Mouse (Mus musculus) left cerebral cortex, postnatal 25 days (tissue): Measurements from ENCODE around the gene Dand5. TPM values are rescaled to one million over a fixed set of nuclear protein-coding genes. Genes with fewer than 3 reads are reported as not detected.
A peak's percentile ranks its signal among the peaks of the same experiment; 100 is the strongest.

Experiments used
- DNase-seq, 2 experiments: peaks; one replicate each; pipeline ENCODE4 v3.0.0; 2022; ENCODE audit warnings: low spot score in 2 of 2, mixed read lengths in 1 of 2
- intact Hi-C: fragments of 180-260 bp; cut with DNase I; formaldehyde crosslinking; loops from one replicate; pipeline ENCODE4 v1.15.1; 2025
- microRNA-seq, 2 experiments: library from miRNA; unstranded; fragments of <30 nt; microRNA quantifications; one replicate each; pipeline ENCODE4 v1.2.0; 2022
- total RNA-seq, 2 experiments: library from RNA; stranded (reverse); gene quantifications; 2 replicates each; pipeline ENCODE4 v1.2.3; 2021

The Dand5 gene
- total RNA-seq, 2 experiments from 2014 or later, result 8.3 to 9.5 TPM

DNA sequence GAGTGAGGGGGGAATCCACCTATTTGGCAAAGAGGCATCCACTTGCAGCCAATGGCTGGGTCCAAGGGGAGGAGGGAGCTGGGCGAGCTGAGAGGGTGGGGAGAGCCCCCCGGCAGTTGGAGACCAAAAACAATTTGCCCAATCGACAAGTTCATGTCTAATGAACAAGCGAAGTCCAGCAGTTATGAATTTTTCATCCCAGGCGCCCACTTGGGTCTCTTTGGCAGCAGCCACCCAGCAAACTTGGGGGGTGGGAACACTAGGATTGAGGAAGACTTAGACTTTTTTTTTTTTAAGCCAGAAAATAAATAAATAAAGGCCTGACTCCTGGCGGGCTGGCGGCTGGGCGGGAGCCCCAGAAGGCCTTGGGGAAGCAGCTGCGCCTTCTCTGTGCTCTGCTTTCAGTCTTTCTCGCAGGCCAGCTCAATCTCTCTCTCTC, 48.1 kb downstream of the Dand5 start:
- peak; percentile 53 to 77 for DNase-seq
- intact Hi-C loops, result loop anchor here (2.0 kb wide), 1 partner anchor 20 kb away; no protein-coding TSS in a partner anchor

DNA sequence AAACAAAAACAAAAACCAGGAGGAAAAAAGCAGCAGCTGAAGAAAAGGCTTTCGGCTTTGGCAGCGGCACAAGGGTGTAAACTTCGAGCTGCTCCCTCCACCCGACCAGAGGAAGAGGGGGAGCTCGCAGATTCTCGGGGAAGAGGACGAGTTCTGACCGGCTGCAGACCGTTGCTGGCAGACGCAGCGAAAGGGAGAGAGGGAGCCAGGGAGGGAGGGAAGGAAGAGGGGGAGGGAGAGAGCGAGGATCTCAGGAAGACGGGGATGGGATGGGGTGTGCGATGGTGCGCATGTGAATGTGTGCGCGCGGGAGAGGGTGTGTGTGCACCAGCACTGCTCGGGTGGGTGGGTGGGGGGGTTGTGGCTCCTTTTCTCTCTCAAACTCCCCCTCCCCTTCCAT, 48.8 kb downstream of the Dand5 start:
- peak; percentile 74 to 94 for DNase-seq
- intact Hi-C loops, result loop anchor here (2.0 kb wide), 1 partner anchor 21 kb away; no protein-coding TSS in a partner anchor

DNA sequence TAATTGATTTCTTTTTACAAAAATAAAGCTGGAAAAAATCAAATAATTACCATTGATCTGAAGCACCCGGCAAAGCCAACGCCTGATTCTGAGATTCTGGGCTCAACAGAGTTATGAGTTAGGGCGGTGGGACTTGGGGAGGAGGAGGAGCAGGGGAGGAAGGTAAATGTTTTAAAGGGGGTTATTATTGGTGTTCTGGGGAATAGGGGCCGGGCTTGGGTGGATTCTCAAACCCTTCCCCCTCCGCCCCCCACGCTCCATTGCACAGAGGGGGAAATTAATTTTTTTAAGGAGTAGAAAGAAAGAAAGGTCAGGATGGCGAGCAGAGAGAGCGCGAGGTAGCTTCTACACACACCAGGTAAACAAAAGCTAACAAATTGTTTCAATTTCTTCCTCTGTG, 49.3 kb downstream of the Dand5 start:
- peak in 1 of 2 experiments; percentile 61 for DNase-seq
- intact Hi-C loops, result no loop called here

DNA sequence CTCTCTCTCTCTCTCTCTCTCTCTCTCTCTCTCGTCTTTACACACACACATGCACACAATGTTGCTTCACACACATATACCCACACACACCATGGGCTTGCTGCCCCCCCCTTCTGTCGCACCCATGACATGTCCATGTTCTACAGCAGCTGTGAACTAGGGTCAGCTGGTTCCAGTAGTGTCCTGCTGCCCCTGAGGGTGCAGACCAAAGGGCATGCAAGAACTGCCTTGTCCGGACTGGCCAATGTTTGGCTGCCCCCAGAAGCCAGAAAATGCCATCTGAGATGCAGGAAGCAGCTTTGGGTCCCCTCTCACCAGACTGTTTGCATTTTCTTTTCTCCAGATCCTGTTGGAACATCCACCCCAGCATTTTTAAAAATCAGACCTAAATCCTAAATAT, 50.0 kb downstream of the Dand5 start:
- intact Hi-C loops, result no loop called here

DNA sequence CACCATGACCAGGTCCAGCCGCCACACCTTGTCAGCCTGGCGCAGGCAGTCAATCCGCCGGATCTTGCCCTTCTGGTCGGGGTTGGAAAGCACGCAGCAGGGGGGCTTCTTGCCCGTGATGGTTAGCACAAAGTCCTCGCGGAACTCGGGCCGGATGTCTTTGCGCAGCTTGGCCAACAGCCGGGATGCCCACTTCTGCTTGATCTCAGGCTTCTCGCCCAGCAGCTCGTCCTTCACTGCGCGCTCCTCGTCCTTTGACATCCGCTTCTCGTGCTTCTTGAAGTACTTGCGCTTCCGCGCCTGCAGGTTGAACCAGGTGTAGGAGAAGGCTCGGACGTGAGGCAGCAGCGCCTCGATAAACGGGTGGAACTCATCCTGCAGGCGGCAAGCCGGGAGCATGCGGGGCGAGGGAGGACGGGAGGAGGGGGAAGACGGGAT, 50.7 kb downstream of the Dand5 start:
- intact Hi-C loops, result no loop called here
- peak; percentile 51 to 74 for DNase-seq

More for the DNA sequence above, 50.0 kb downstream of the Dand5 start:
- no peak for DNase-seq

DNA sequence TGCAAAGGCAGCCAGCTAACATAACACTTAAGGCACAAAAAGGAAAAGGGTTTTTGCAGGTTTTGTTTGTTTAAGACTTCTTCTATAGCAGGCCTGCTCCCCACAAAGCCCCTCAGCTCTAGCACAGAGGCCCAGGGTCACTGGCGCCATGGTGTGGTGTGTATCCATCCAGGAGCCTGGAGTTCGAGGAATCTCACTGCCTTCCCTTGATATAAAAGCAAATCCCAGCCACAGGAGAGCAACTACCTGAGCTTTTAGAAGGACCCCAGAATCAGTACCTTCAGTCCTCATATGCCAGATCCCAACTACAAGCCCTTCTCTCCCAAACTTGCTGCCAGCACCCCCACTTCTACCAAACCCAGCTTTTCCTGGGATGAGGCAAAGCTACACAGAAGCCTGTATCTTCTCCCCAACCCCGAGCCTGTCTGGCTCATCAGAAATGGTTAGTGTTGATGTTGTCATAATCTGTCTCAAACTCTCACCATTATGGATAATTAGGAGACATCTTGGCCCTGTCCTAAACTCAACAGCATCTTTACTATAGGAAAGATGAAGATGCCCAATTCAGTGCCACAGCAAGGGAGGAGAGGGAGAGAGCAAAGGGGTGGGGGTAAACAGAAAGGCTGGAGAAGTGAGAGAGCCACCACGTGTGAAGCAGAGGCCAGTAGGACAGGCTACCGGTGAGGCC, 51.5 kb downstream of the Dand5 start:
- intact Hi-C loops, result no loop called here
- no peak for DNase-seq

DNA sequence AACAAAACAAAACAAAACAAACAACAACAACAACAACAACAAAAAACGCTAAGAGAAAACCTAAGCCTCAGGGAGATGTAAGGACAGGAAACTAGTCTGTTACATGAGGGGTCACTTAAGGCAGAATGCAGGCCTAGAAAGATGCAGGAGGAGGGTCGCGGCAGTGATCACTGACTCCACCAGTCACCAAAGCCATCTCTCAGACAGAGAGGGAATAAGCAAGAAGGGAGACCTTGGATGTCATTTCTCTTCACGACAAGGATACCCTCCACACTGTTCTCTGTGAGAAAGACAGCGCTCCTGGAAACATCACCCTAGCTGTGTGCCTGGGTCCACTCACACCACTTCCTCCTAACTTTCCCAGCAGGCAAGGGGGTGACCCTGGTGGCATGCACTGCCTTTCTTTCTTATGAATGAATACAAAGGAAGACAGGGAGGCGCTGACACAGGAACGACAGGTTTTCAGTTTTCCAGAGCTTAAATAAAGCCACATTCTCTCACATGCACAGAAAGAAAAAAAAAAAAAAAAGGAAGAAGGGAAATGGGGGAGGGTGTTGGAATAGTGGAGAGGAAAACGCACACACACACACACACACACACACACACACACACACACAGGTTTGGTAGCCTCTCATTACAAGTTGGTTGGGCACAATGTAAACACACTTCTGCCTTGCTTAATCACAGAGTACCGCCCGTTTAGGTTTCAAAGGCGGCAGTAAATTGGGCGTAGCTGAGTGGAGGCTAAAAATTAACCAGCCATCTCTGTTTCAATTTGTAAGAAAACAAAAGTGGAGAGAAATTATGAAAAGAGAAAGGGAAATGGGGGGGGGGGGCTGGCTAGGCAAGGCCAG, 52.3 kb downstream of the Dand5 start:
- intact Hi-C loops, result no loop called here
- DNase-seq, result no peak

DNA sequence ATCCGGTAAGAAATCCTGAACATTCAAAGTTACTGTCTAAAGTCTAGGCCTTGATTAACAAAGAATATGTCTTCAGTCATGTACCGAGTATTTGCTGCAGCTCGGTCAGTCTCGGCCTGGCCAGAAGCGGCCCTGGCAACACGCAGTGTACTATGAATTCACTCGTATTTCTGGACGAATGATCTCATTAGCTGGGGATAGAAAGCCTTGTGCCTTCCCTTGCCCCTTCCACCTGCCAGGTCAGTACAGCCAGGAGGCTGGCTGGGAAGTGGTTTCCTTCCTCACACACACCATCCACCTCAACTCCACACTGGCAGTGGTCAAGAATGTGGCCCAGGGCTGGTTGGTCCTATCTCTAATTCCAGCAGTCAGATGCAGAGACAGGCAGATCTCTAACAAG, 53.3 kb downstream of the Dand5 start:
- no peak for DNase-seq
- intact Hi-C loops, result loop anchor here (5.0 kb wide), 1 partner anchor 33 kb away; the partner anchor contains the start of gene Nfix

DNA sequence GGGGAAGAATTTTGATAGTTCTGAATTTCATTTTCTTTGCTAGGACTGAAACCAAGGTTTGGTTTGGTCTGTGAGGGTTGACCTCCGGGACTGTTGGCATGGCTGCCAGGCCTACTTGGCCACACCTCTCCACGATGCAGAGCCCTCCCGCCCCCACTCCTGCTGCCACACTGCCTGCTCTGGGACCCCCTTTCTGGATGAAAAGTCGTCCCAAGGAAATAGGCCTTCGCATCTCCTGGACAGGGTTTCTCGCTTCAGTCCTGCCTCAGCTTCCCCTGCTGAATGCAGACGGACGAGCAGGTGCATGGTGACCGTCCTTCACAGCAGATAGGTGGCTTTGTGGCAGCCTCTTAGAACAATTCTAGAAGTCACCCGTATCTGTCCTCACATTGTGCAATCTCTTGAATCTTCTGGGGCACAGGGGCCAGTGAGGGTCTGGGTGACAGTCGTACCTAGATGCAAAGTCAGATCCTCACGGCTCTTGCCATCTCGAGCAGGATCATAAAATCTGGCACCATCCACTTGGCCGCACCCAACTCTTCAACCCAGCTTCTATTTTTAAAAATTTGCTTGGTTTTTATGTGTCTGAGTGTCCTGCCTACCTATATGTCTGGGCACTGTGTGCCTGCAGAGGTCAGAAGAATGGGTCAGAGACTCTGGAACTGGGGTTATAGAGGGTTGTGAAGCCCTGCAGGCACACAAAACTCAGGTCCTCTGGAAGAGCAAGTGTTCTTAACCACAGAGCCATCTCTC, 54.1 kb downstream of the Dand5 start:
- DNase-seq, result no peak
- intact Hi-C loops, result loop anchor here (5.0 kb wide), 1 partner anchor 34 kb away; the partner anchor contains the start of gene Nfix

DNA sequence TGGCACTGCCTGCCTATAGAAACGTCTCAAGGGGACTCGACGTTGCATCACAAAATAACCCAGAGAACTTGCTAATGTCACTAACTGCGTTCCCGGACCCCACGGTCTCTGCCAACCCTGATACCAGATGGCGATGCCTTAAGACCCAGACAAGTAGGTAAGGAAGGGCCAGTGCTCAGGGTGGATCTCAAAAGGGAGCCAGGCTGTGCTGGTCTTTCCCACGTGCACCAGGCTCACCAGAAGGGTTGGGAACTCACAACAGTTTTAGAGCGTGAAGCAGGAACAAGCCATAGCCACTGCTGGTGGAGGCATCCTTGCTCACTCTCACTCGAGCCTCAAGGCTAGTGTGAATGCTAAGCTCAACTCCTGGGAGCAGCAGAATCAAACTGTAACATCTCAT, 55.4 kb downstream of the Dand5 start:
- intact Hi-C loops, result loop anchor here (5.0 kb wide), 1 partner anchor 35 kb away; the partner anchor contains the start of gene Nfix
- DNase-seq, result no peak

DNA sequence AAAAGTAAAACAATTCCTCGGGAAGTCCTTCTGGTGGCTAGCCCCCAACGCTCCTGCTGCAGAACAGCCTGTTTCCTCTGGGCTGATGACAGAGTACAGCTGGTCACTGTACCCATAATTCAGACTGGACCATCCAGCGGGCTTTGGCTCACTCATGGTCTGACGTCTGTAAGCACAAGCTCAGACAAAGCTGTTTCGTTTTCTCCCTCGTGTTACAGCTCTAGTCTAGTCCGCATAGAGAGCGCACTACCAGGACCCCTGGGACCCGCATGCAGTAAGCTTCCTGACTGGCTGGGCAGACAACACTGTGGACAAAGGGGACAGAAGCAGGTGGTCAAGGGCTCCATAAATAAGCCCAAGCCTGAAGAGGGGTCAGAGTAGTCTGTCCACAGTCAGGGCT, 56.2 kb downstream of the Dand5 start:
- intact Hi-C loops, result loop anchor here (5.0 kb wide), 1 partner anchor 36 kb away; the partner anchor contains the start of gene Nfix

DNA sequence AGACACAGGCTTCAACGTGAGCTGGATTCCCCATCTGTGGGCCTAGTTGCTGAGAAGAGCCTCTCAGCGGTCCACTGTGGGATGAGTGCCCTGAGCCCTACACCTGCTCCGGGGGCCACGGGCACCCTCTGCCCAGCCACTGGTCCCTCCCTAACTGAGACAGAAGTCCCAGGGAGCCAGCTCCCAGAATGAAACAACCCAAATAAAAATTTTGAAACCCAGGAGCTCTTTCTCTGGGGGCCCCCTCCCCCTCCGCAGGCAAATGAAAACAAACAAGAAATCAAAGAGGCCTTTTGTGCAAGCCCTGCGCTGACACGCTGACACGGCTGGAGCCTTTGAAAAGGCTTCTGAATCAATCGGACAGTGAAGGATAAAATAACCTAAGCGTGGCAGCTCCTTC, 57.0 kb downstream of the Dand5 start:
- DNase-seq, result peak in 1 of 2 experiments; percentile 56

More for the DNA sequence above, 56.2 kb downstream of the Dand5 start:
- DNase-seq, result no peak

More for the DNA sequence above, 57.0 kb downstream of the Dand5 start:
- intact Hi-C loops, result loop anchor here (5.0 kb wide), 1 partner anchor 37 kb away; the partner anchor contains the start of gene Nfix

Small RNA genes lying within 50 kb of the gene (microRNA-seq; reads per million reads assigned to microRNA genes)
- gene Mir7069, result 7.7 to 13.4 reads per million in 2 experiments

Other genes with a start within 250 kb of the Dand5 start
- 10 to 100 TPM; 10.5 to 18.3 TPM for gene Ier2, start 160.0 kb downstream of the Dand5 start, total RNA-seq
- gene Trmt1, start 136.5 kb downstream of the Dand5 start, total RNA-seq, result 10 to 100 TPM; 85.2 to 90.1 TPM
- gene Nacc1, start 135.0 kb downstream of the Dand5 start, total RNA-seq, result 10 to 100 TPM; 97.8 to 97.9 TPM
- 1 to 10 TPM; 2.8 to 3.5 TPM for gene Lyl1, start 121.4 kb downstream of the Dand5 start, total RNA-seq
- under 1 TPM in 1 of 2 experiments, not detected in 1; 0.71 TPM for gene G430095P16Rik, start 99.8 kb downstream of the Dand5 start, total RNA-seq
- gene Nfix, start 22.5 kb downstream of the Dand5 start, total RNA-seq, result 100 to 1,000 TPM; 273 to 322 TPM
- gene Gadd45gip1, start 8.7 kb upstream of the Dand5 start, total RNA-seq, result 10 to 100 TPM; 23.4 to 24.7 TPM
- gene Rad23a, start 17.8 kb upstream of the Dand5 start, total RNA-seq, result 10 to 100 TPM; 67.8 to 73.7 TPM
- 100 to 1,000 TPM; 562 to 564 TPM for gene Calr, start 24.1 kb upstream of the Dand5 start, total RNA-seq
- gene Farsa, start 34.2 kb upstream of the Dand5 start, total RNA-seq, result 10 to 100 TPM; 42.5 to 46.0 TPM
- 1 to 10 TPM; 6.4 to 6.5 TPM for gene Syce2, start 49.3 kb upstream of the Dand5 start, total RNA-seq
- 10 to 100 TPM; 31.3 to 38.3 TPM for gene Gcdh, start 71.1 kb upstream of the Dand5 start, total RNA-seq
- gene Klf1, start 79.1 kb upstream of the Dand5 start, total RNA-seq, result not detected
- 1 to 10 TPM; 3.5 to 4.0 TPM for gene Dnase2a, start 85.7 kb upstream of the Dand5 start, total RNA-seq
- gene Mast1, start 114.5 kb upstream of the Dand5 start, total RNA-seq, result 10 to 100 TPM; 85.7 to 90.3 TPM
- 1 to 10 TPM in 1 of 2 experiments, under 1 TPM in 1; 0.71 to 1.1 TPM for gene Rtbdn, start 124.2 kb upstream of the Dand5 start, total RNA-seq
- gene Gm49661, start 146.6 kb upstream of the Dand5 start, total RNA-seq, result 1 to 10 TPM in 1 of 2 experiments, not detected in 1; 3.5 TPM
- 100 to 1,000 TPM; 340 to 356 TPM for gene Prdx2, start 146.8 kb upstream of the Dand5 start, total RNA-seq
- gene Rnaseh2a, start 146.9 kb upstream of the Dand5 start, total RNA-seq, result 10 to 100 TPM; 40.7 to 42.2 TPM
- 10 to 100 TPM; 73.3 to 85.1 TPM for gene Junb, start 155.9 kb upstream of the Dand5 start, total RNA-seq
- gene Hook2, start 167.8 kb upstream of the Dand5 start, total RNA-seq, result 1 to 10 TPM; 7.2 to 8.5 TPM
- gene Best2, start 191.7 kb upstream of the Dand5 start, total RNA-seq, result not detected
- gene Asna1, start 202.5 kb upstream of the Dand5 start, total RNA-seq, result 100 to 1,000 TPM; 118 to 122 TPM
- 100 to 1,000 TPM; 115 to 129 TPM for gene Trir, start 204.0 kb upstream of the Dand5 start, total RNA-seq
- gene Tnpo2, start 214.1 kb upstream of the Dand5 start, total RNA-seq, result 100 to 1,000 TPM; 155 to 175 TPM
- 10 to 100 TPM; 23.9 to 24.0 TPM for gene Fbxw9, start 237.2 kb upstream of the Dand5 start, total RNA-seq
- gene Gm5741, start 245.2 kb upstream of the Dand5 start, total RNA-seq, result 1 to 10 TPM in 1 of 2 experiments, not detected in 1; 1.4 TPM
- gene Dhps, start 248.9 kb upstream of the Dand5 start, total RNA-seq, result 10 to 100 TPM; 54.3 to 64.3 TPM